Mouse (Mus musculus) neutrophil, adult 5-6 weeks (primary cell): ENCODE measurements around the gene Fancd2. TPM values are rescaled to one million over a fixed set of nuclear protein-coding genes. Genes with fewer than 3 reads are reported as not detected.
A peak's percentile ranks its signal among the peaks of the same experiment; 100 is the strongest.

Source experiments
- ATAC-seq: fragments of 151-379, 151-347 bp; 2 replicates; pipeline ENCODE4 v1.8.0; 2017; ENCODE audit warnings: mild to moderate bottlenecking, moderate TSS enrichment; ENCODE audit not compliant: insufficient number of reproducible peaks, poor library complexity, low FRiP score, severe bottlenecking; ENCODE audit errors: extremely low read depth
- total RNA-seq: library from RNA; stranded (forward); fragments of 200-1000 nt; gene quantifications from 2 replicates; pipeline ENCODE4 v1.2.3, GENCODE M21; 2017

Fancd2 gene
- total RNA-seq, 1 experiment from 2014 or later, result 1.4 TPM

DNA sequence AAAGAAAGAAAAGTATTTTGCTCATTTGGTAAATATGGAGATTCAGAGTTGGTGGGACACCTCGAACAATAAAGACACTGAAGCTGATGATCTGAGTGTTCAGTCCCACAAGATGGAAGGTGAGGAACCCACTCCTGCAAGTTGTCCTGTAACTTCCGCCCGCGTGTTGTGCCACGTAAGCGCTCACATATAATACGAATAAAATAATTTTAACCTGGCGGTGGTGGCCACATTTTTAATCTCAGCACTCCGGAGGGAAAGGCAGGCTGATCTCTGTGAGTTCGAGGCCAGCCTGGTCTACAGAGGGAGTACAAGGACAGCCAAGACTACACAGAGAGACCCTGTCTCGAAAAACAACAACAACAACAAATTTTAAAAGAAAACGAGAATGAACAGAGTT is 72.5 kb downstream of the Fancd2 start:
- ATAC-seq, result no peak

DNA sequence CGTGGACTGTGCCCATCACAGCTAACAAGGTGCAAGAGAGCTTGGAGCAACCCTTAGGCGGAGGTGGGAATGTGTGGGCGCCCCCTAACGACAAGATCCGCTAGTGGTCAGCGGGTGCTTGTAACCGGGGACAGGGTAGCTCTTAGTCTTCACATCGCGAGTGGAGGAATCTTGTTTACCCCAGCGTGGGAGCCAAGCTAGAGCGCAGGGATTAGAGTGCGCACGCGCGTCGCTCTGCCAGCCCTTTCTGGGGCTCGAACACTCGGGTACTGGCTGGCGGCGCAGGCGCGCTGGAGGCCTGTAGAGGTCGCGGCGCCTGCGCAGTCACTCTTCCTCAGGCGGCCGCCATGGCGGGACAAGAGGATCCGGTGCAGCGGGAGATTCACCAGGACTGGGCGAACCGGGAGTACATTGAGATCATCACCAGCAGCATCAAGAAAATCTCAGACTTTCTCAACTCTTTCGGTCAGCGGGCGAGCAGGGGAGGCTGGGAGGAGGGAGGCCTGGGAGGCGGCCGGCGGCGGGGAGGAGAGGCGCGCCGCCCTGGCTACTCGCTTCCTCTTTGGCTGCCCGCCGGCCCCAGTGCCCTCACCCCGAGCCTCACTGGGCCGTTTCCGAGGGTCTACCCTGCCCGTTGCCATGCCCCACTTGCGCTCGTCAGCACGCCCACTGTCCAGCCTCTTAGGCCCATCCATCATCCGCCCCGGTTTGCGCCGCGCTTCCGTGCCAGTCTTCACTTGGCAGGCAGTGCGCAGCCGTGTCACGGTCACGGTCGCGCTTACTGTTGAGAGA is 73.1 kb downstream of the Fancd2 start, which contains the start of gene Brk1:
Gene Brk1 (plus strand): TSS at position 341 of the 792 bp plus-strand sequence.
- ATAC-seq, result peak; percentile 65

DNA sequence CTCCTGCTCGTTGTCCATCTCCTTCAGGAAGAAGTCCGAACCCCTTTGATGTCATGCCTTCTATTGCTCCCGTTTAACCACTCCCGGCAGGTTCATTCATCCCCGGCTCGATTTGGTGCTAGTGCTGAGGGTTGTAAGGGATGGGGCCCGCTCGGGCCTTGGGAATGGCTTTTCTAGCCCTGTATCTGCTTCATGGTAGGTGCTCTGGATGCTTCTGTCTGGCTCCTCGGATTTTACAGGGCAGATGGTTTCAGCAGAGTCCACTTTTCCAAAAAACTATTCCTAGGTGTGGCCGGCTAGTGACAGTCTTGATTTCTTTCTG is 73.7 kb downstream of the Fancd2 start:
- ATAC-seq, result 0 out of 2 replicates have a peak, but pooled peaks have one; percentile 3

DNA sequence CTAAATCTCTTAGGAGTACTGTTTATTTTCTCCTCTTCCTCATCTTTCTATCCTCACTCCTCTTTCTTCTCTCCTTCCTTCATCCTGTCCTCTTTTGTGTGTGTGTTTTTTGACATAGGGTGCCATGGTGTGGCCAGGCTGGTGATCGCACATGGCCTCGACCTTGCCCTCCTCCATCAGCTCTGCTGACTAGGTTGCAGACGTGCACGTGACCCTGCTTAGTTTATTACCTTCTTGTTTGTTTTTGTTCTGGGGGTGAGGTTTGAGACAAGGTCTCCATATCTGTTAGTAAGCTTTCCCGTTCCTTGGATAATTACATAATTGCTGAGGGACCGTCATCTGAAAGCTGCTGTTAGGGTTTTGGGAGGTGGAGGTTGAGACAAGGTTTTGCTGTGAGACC is 77.4 kb downstream of the Fancd2 start:
- no peak for ATAC-seq

DNA sequence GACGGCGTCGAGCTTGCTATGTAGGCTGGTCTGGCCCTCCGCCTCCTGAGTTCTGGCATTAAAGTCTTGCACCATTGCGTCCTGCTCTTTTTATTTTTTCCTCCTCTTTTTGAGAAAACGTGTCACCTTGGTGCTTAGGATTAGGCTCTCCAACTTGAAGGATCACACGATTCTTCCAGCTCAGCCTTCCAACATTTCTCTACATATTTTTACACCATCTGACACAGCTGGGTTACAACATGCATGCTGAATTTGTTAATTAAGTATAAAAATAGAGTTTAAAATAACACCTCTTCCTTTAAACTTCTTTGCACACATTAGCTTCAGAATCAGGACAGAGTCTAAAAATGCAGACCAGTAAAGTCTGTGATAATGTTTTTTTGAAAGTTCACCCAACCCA is 77.8 kb downstream of the Fancd2 start:
- no peak for ATAC-seq

DNA sequence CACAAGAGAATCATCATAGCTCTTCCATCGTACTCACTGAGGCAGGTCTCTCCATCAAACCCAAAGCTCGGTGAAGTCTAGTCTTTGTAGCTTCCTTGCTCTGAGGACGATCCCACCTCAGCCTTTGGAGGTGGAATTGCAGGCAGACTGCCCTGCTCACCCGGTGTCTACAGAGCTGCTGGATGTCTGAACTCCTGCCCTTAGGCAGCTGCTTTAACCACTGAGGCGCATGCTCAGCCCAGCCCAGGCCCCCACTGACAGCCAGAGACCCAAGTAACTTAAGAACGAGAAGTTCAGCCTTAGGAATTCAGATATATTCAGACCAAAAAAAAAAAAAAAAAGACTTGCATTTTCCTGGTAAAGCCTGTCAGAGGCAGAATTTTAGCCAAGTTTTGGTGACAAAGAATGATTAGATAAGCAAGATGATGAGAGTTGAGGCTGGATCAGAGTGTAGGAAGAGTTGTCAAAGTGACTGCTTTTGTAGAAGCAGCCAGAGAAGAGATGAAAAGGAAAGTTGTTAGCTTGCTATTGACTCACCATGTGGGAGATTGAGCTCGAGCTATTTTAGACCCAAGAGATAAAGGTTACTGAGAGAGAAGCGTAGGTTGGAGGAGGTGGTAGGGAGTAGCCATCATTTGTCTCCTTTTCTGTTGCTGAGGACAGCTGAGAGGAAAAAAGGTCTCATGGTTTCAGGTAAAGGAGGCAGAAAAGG is 80.9 kb downstream of the Fancd2 start:
- no peak for ATAC-seq

DNA sequence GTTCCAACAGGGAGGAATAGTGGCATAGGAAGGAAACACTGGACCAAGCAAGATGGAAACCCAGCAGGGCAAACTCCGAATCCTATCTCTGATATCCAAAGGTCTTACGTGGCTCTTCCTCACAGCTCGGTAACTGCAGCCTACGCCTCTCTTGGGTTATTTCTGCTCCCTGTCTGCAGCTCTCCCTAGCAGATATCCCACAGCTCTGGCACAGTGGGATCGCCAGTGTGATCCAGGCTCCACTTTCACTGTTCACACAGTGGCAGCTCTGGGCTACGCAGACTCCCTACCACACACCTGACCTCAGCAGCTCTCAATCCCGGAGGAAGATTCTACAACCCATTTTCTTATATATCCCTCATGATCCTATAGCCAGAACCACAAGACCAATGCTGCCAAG is 82.7 kb downstream of the Fancd2 start:
- no peak for ATAC-seq

DNA sequence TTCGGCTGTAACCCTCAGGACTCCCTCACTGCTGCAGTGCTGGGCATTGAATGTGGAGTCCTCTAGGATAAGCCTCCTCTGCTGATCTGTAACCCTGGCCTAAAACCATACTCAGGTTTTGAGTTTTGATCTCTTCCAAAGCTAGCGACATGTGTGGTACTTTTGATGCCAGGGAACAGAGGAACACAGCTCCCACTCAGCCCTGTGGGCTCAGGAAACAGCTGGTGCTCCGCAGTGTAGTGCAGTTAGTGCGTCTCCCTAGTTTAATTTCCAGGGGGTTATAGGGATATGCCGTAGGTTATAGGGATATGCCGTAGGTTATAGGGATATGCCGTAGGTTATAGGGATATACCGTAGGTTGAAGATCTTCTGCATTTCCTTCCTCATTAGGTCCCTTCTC is 83.5 kb downstream of the Fancd2 start:
- no peak for ATAC-seq

DNA sequence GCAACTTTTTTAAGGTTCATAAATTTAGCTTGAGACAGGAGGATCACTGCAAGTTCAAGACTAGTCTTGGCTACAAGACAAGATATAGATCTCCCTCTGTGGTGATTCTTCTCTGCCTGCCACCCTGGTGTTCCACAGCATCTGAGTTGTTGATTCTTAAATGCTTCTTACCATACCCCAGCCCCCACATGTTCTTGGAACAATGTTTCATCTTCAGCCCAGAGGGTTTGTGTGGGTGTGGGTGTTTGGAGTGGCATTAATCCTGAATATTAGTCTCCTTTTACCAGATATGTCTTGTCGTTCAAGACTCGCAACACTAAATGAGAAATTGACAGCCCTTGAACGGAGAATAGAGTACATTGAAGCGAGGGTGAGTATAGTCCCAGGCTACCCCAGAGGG is 84.0 kb downstream of the Fancd2 start:
- ATAC-seq, result no peak

DNA sequence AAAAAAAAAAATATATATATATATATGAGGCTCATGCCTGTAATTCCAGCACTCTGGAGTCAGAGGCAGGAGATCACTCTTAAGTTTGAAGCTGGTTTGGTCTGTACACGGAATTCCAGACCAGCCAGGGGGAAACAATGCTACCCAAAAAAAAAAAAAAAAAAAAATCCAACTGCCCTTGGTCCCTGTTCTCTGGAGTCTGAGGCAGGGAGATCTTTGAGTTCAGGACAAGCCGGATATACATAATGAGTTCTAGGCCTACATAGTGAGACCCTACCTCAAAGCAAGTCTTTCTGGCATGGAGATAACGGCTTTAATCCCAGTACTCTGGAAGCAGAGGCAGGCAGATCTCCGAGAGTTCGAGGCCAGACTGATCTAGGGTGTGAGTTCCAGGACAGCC is 91.9 kb downstream of the Fancd2 start:
- no peak for ATAC-seq

DNA sequence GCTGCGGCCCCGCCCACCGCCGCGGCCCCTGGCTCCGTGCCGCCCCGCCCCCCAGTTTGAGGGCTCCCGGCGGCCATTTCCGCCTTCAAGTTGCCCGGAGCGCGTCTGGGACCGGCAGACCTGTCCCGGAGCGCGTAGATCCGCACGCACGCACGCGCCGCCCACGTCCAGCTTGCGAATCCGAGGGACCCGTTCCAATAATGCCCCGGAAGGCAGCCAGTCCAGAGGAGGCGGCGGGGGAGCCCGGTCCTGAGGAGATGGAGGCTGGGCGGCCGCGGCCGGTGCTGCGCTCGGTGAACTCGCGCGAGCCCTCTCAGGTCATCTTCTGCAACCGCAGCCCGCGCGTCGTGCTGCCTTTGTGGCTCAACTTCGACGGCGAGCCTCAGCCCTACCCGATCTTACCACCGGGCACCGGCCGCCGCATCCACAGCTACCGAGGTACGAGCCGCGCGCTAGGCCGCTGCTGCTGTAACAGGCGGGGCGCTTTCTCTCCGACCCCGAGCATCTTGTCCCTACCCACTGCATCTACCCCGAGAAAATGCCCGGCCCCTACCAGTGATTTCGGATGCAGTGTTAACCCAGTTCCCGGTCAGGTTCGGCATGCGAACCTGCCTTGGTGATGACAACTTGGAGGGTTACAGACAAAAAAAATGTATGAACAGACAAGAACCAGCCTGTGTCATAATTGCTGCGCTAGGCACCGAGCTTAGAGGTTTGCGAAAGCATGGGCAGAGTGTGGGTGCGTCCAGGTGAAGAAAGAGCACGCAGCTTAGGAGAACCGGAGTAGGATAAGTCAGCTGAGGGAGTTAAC is 92.7 kb downstream of the Fancd2 start, which contains the start of gene Vhl:
Gene Vhl (plus strand): TSS at position 19 of the 811 bp plus-strand sequence.
- ATAC-seq, result peak; percentile 73

DNA sequence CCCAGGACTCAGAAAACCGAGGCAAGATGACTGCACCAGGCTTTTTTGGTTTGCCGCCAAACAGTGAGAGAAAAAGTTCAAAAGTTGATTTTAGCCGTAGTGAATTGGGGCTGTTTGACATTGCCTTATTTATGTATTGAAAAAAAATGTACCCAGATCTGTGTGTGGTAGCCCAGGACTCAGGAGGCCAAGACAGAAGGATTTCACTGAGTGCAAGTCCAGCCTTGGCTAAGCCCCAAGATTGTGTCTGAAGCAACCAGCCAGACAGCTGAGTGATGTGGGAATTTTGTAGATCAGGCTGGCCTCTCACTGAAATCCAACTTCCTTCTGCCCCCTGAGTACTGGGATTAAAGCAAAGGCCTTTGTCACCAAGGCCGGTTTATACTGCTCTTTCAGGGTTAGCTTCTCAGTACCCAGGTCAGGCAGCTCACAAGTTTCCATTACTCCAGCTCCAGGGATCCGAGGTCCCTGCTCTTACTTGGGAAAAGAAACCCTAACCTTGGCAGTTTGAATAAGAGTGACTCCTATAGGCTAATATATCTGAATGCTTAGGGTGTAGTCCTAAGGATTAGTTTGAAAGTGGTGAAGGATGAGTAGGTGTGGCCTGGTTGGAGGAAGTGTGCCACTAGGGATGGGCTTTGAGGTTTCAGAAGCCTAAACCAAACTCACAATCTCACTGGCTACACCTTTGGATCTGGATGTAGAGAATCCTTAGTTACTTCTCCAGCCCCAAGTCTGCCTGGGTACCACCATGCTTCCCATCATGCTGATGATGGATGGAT is 93.7 kb downstream of the Fancd2 start:
- no peak for ATAC-seq

DNA sequence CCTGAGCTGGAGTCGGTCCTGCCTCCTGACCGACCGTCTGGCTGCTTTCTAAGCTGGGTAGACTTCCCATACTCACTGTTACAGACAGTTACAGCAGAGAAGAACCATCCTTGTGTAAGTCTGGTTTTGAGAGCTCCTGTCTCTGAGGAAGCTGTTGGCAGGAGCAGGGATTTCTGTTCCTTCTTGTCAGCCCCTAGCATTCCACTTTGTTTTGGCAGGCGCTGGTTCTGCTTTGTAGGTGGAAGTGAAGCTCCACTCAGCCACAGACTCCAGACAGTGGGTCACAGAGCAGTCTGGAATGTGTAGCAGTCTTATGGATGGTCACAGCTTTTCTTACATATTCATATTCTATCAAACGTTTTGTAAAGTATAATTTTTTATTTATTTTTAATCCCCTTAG is 98.8 kb downstream of the Fancd2 start:
- no peak for ATAC-seq

DNA sequence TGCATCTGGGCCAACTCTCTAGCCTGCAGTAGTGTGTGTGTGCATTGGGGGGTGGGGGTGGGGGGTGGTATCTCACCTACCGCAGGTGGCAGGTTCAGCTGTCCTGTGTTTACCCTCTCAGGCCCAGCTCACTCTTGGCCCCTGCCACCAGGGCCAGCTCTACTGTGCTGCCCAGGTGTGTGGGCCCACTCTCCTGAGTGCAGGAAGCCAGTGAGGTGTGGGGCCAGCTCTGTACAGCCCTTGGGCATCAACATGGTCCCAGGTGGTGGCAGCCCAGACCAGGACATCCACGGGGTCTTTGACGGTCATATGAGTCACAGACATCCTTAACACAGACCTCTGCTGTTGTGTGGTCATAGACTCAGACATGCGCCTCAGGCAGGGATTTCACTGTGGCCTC is 101.4 kb downstream of the Fancd2 start:
- no peak for ATAC-seq

DNA sequence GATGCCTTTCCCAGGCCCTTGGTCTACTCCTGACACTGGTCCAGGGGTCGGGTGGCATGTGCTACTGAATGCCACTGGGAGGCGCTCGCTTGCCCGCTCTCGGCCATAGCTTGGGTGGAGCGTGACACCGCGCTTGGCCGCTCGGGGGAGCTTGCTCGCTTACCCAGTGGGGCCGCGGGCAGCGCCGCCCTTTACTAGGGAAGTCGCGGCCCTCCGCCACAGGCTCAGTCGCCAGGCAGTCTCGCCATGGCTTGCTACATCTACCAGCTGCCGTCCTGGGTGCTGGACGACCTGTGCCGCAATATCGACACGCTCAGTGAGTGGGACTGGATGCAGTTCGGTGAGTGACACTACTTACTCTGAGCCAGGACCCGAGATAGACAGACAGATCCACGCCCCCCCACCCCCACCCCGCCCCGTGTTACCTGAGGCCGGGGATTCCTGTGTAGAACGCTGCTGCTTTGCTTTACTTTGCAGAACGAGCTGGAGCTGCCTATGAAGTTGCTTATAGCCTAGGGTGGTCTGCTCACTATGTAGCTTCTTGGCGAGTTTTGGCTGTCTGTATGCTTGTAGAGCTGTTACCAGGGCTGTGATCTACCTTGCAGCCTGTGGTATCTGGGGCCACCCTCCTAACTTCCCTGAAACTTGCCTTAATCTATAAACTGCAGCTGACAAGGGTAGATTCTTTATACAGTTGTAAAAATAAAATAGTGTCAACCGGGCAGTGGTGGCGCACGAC is 107.0 kb downstream of the Fancd2 start, which contains the start of gene Irak2:
Gene Irak2 (plus strand): TSS at position 166 of the 739 bp plus-strand sequence.
- peak; percentile 97 for ATAC-seq

DNA sequence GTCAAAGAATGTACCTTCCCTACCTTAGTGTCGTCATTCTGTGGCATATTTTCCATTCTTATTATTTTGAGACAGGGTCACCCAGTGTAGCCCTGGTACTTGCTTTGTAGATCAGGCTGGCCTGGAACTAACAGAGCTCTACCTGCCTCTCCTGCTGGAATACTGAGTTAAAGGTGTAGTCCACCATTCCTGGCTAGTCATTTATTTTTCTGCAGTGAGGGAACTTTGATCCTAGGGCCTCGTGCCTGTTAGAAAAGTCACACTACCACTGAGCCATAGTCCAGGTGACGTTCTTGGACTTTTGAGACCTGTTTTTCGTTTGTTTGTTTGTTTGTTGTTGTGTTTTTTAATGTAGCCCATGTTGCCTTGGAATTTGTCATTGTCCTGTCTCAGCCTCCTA is 107.7 kb downstream of the Fancd2 start:
- ATAC-seq, result no peak

DNA sequence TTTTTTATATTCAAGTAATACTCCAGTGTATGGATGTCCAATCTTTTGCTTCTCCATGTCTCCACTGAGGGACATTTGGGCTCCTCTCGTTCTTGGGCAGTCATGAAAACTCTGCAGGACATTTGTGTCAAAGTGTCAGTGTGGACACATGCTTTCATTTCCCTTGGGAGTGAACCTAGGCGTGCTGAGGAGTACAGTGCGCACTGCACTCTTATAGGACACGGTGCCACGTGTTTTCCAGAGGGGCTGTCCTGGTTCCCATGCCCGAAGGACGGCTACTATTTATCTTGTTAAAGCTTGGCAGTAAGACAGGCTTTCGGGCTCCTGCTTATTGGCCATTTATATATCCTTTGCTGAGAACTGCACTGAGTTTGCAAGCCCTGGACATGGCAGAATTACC is 111.1 kb downstream of the Fancd2 start:
- no peak for ATAC-seq

DNA sequence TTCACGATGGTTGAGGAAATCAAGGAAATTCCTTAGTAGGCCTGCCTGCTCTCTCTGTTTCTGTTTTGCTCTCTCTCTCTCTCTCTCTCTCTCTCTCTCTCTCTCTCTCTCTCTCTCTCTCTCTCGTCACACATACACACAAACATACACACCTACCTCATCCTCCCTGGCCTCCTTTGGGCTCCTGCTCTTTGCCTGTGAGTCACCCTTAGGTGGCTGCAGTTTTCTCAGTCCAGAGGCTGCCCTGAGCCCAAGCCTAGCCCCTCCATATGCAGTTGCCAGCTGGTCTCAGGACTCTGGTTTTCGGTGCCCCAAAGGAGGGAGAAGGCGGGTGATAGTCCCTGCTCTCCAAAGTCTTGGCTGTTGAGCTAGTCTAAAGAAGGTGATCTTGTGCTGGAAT is 111.5 kb downstream of the Fancd2 start:
- ATAC-seq, result no peak
